Mouse (Mus musculus) intestine, embryonic 16.5 days (tissue): Measurements from ENCODE around the gene Crybg2. TPM values are rescaled to one million over a fixed set of nuclear protein-coding genes. Genes with fewer than 3 reads are reported as not detected.

Source experiments
- ATAC-seq: fragments of 200-750 bp; cut with Nextera tagmentation; 2 replicates; pipeline ENCODE4 v1.8.0; 2017; ENCODE audit warnings: moderate TSS enrichment, moderate library complexity
- H3K27ac ChIP-seq: fragments of 300-500 bp; sonication (generic); 2 replicates; pipeline ENCODE4 v1.5.1; 2014; ENCODE audit warnings: mild to moderate bottlenecking, low read length
- H3K27me3 ChIP-seq: fragments of 300-500 bp; sonication (generic); replicated peaks from 2 replicates; pipeline ENCODE4 v1.6.1; 2014; ENCODE audit warnings: low read length, control low read depth, mixed read lengths; ENCODE audit not compliant: control insufficient read depth, insufficient read depth
- H3K36me3 ChIP-seq: fragments of 300-500 bp; sonication (generic); 2 replicates; pipeline ENCODE4 v1.6.1; 2014; ENCODE audit warnings: low read length, control low read depth; ENCODE audit not compliant: control insufficient read depth, insufficient read depth
- H3K4me1 ChIP-seq: fragments of 300-500 bp; sonication (generic); 2 replicates; pipeline ENCODE4 v1.6.1; 2014; ENCODE audit warnings: low read length, control low read depth, mixed read lengths; ENCODE audit not compliant: control insufficient read depth, insufficient read depth
- H3K4me2 ChIP-seq: fragments of 300-500 bp; sonication (generic); 2 replicates; pipeline ENCODE4 v1.6.1; 2014; ENCODE audit warnings: low read depth, low read length, control low read depth
- H3K4me3 ChIP-seq: fragments of 300-500 bp; sonication (generic); 2 replicates; pipeline ENCODE4 v1.5.1; 2014; ENCODE audit warnings: mild to moderate bottlenecking, low read length
- H3K9ac ChIP-seq: fragments of 300-500 bp; sonication (generic); 2 replicates; pipeline ENCODE4 v1.6.1; 2014; ENCODE audit warnings: low read depth, low read length
- H3K9me3 ChIP-seq: fragments of 300-500 bp; sonication (generic); 2 replicates; pipeline ENCODE4 v1.6.1; 2016; ENCODE audit warnings: low read length, control low read depth; ENCODE audit not compliant: control insufficient read depth
- WGBS: fragments of 180-500 bp; shearing (Covaris S2); extraction: QIAGEN DNeasy Blood & Tissue Kit; methylation state at CpG from one replicate; pipeline ENCODE4 v1.1.7; 2014; 5-methylcytosine and 5-hydroxymethylcytosine counted together
- polyA plus RNA-seq: library from polyadenylated mRNA; unstranded; fragments of >200 nt; fragmentation: Nextera tagmentation; extraction: Ambion mirVana; gene quantifications from 2 replicates; pipeline ENCODE4 v1.2.1, GENCODE M21; 2015

The Crybg2 gene
- polyA plus RNA-seq, 1 experiment from 2014 or later, result 22.9 TPM

DNA sequence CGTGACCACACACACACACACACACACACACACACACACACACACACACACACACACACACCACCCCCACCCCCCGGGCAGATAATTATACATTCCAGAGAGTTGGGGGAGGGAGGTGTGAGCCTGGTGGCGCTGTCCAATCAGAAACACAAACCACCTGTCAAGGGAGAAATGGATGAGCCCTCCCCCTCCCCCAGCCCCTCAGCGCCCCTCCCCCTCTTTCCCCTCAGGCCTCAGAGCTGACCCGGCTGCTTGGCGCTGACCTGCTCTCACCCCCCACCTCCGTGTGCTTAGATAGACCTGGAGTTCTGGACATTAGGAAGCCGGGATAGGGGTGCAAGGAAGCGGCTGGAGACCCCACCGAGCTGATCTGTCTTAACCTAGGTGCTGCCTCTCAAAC lies 41.4 kb upstream of the Crybg2 start:
- Histone ChIP-seq H3K4me1 (peaks cover 12% of the 10 kb centered on the region), H3K9me3 (no peaks in the 10 kb centered on the region), H3K4me3 (no peak overlapping the region), H3K9ac (no peak overlapping the region), H3K27me3 (peaks cover 35% of the 10 kb centered on the region), H3K27ac (no peak overlapping the region), H3K36me3 (no peaks in the 10 kb centered on the region), H3K4me2 (no peak overlapping the region)
- no peak for ATAC-seq
- 0% methylated on average over 9 of the region's 10 CpGs for WGBS

DNA sequence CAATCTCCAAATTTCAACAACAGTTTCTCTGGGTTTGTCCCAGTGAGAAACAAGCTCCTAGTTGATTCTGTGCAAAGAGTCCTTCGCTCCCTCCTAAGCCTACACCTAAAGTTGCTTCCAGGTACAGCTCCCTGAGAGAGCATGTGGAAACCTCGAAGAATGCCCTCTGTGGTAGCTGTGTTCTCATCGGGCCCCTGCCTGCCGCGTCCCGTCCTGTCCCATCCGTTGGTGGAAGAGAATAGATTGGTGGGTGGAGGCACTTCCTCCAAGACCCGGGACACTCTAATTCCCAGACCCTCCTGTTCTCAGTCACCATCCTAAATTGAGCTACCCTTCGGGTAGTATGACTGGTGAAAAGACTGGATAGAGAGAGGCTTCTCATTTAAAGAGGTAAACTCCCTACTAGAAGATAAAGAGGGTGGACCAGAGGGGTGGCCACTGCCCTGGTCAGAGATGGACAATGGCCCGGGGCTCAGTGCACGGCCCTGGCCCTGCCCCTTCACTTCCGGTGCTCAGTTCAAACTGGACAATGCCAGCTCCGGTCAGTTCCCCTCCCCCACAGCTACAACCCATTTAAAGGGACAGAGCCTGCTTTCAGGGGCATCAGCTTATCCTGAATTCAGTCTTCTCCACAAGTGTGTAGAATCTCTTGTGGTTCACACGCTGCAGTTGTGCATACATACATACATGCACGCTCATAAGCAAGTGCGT lies 40.8 kb upstream of the Crybg2 start:
- H3K27me3 ChIP-seq, result peaks cover 35% of the 10 kb centered on the region
- no peak overlapping the region for H3K4me2 ChIP-seq
- WGBS, result 2% methylated on average over 16 of the region's 16 CpGs
- H3K27ac ChIP-seq, result no peak overlapping the region
- H3K9me3 ChIP-seq, result no peaks in the 10 kb centered on the region
- H3K4me1 ChIP-seq, result peaks cover 12% of the 10 kb centered on the region
- H3K4me3 ChIP-seq, result no peak overlapping the region
- H3K9ac ChIP-seq, result no peak overlapping the region
- H3K36me3 ChIP-seq, result no peaks in the 10 kb centered on the region
- no peak for ATAC-seq

DNA sequence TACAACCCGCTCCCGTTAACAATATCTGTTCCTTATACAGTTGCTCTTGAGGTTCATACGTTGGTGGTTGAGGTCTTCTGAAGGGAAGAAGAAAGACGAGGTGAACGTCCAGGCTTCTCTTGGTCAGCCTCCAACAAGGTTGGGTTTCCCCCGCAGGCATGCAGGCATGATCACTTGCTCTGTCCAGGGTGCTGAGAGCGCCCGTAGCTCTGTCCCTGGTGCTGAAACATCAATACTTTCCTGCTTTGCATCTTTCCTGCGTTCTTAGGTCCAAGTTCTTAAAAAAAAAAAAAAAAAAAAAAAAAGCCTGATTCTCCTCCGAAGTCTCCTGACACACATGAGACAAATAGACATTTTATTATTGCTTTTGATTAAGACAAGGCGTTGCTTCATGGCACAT lies 40.0 kb upstream of the Crybg2 start:
- Histone ChIP-seq H3K4me3 (no peak overlapping the region), H3K27ac (no peak overlapping the region), H3K27me3 (peaks cover 35% of the 10 kb centered on the region), H3K4me2 (no peak overlapping the region), H3K36me3 (no peaks in the 10 kb centered on the region), H3K9ac (no peak overlapping the region), H3K9me3 (no peaks in the 10 kb centered on the region), H3K4me1 (peaks cover 12% of the 10 kb centered on the region)
- 3% methylated on average over 11 of the region's 11 CpGs for WGBS
- ATAC-seq, result no peak

DNA sequence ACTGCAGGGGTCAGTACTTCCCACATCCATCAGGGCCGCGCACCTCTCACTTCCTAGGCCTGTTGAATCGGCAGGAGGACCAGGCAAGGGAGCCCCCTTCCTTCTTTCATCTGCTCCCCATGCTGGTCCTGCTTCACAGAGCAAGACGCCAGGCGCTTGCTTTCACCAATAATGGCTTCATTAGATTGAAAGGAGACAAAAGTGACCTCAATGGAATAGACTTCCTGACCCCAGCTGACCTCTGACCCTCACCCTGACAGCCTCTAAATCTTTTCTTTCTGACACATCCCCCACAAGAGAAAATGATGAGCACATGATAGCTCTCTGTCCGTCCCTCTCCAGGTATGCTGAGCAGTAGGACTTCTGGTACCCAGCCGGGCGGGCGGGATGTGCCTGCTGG lies 34.8 kb upstream of the Crybg2 start:
- H3K4me1 ChIP-seq, result no peaks in the 10 kb centered on the region
- no peak overlapping the region for H3K9ac ChIP-seq
- no peaks in the 10 kb centered on the region for H3K27me3 ChIP-seq
- no peak overlapping the region for H3K4me2 ChIP-seq
- H3K4me3 ChIP-seq, result no peak overlapping the region
- H3K36me3 ChIP-seq, result no peaks in the 10 kb centered on the region
- no peak overlapping the region for H3K27ac ChIP-seq
- H3K9me3 ChIP-seq, result no peaks in the 10 kb centered on the region
- 58% methylated on average over 9 of the region's 9 CpGs for WGBS
- ATAC-seq, result no peak

DNA sequence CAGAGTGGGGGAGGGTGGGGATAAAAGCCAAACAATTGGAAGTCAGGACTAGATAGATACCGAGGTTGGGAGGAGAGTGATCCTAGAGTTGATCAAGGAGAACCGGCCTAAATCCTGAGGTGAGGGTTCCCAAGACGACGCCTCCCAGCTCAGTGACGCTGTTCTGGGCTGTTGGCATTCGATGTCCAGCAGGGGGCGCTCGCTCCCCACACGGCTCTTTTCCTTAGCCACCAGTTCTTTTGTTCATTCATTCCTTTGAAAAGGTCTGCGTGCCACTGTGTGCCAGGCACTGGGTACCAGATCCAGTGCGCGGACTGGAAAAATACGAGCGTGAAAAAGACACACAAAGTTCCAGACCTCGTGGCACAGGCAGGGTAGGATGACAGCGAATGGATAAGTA lies 24.7 kb upstream of the Crybg2 start:
- Histone ChIP-seq H3K4me2 (no peak overlapping the region), H3K4me1 (no peaks in the 10 kb centered on the region), H3K27me3 (no peaks in the 10 kb centered on the region), H3K36me3 (no peaks in the 10 kb centered on the region), H3K4me3 (no peak overlapping the region), H3K27ac (no peak overlapping the region), H3K9me3 (no peaks in the 10 kb centered on the region), H3K9ac (no peak overlapping the region)
- WGBS, result 5% methylated on average over 16 of the region's 16 CpGs
- ATAC-seq, result peak; percentile 60

DNA sequence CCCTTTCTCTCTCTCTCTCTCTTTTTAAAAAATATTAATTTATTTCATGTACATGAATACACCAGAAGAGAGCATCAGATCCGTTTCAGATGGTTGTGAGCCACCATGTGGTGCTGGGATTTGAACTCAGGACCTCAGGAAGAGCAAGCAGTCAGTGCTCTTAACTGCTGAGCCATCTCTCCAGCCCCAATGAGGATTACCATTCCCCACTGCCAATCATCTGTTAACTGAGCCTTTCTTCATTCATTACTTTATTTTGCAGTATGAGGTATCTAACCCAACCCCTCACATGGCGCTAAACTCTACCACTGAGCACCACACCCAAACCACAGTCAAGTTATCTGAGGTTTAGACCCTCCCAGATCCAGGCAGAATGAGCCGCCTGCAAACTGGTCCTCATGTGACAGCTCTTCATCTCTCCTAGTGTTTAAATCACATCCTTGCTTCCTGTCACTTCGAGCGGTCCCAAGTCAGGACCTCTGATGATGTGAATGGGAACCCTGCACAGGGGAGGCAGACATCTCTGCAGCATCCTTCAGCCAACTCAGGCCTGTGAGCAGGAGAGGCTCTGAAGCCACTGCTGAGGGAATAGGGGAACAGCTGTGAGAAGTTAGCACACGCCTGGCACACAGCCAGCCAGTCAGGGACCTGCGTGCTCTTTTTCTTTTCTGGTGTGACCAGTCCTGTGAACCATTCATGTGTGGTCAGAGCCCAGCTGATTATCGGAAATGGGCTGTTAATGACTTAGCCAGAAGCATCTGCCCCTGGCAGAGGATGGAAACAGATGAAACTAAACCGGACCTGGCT lies 19.1 kb upstream of the Crybg2 start:
- no peak overlapping the region for H3K9ac ChIP-seq
- no peaks in the 10 kb centered on the region for H3K36me3 ChIP-seq
- no peak overlapping the region for H3K4me3 ChIP-seq
- WGBS, result 40% methylated on average over 9 of the region's 9 CpGs
- 0 out of 2 replicates have a peak, but pooled peaks cover 3% of the 10 kb centered on the region for H3K4me1 ChIP-seq
- 0 out of 2 replicates have a peak, but pooled peaks have one; percentile 36 for ATAC-seq
- H3K27ac ChIP-seq, result no peak overlapping the region
- H3K27me3 ChIP-seq, result no peaks in the 10 kb centered on the region
- no peak overlapping the region for H3K4me2 ChIP-seq
- H3K9me3 ChIP-seq, result no peaks in the 10 kb centered on the region

DNA sequence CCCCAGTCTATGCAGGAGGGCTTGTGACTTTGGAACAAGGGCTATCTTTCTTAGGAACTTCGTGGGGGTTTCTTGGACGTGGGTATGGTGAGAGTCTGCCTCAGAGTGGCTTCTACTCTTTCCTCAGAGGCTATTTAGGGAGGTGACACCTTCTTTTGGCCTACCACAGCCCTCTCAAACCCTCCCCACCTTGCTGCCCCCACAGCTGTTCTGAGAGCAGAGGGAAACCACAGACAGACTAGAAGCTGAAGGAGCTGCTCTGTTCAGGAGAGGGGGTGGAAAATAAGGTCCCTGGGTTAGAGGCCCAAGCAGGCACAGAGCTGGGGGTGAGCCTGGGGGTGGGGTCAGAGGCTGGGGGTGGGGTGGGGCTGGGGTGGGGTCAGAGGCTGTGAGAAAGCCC lies 17.6 kb upstream of the Crybg2 start:
- Histone ChIP-seq H3K4me3 (no peak overlapping the region), H3K9me3 (no peaks in the 10 kb centered on the region), H3K36me3 (no peaks in the 10 kb centered on the region), H3K27me3 (no peaks in the 10 kb centered on the region), H3K4me1 (0 out of 2 replicates have a peak, but pooled peaks cover 3% of the 10 kb centered on the region), H3K27ac (no peak overlapping the region), H3K9ac (no peak overlapping the region), H3K4me2 (no peak overlapping the region)
- no peak for ATAC-seq
- 64% methylated on average over 2 of the region's 2 CpGs for WGBS

DNA sequence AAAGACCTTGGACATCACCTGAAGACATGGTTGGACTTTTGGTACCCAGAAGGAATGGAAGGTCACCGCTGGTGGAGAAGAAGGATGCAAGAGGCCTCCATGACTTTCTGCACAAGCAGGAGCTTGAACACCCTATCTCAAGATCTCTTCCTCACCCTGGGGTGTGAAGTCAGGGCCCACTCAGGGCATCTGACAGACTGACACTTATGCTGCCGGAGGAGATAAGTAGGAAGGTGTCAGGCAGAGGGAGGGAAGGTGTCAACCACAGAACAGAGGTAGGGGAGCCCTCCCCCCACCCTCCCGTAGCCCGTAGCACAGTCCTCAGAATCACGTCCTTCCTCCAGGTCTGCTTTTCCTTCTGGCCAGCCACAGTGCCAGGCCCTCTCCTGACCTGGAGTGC lies 13.0 kb upstream of the Crybg2 start:
- peaks cover 2% of the 10 kb centered on the region for H3K4me1 ChIP-seq
- no peak for ATAC-seq
- 65% methylated on average over 5 of the region's 5 CpGs for WGBS
- H3K4me3 ChIP-seq, result no peak overlapping the region
- H3K9me3 ChIP-seq, result no peaks in the 10 kb centered on the region
- no peak overlapping the region for H3K4me2 ChIP-seq
- no peaks in the 10 kb centered on the region for H3K27me3 ChIP-seq
- no peak overlapping the region for H3K27ac ChIP-seq
- H3K36me3 ChIP-seq, result no peaks in the 10 kb centered on the region
- no peak overlapping the region for H3K9ac ChIP-seq

DNA sequence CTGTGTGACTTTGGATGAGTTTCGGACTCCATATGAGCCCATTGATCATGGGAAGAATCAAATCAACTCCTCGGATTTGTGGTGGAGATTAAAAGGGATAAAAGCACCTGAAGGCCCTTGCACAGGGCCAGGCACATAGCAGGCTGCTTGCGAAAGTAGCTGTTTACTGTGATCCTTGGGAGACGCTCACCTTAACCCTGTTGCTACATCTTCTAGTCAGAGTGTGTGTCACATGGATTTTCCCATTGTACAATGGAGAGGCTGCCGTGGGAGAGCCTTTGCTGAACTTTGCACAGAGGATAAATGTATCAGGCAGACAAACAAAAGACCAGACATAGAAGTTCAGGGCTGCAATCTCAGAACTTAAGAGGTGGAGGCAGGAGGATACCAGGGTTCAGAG lies 8.7 kb upstream of the Crybg2 start:
- Histone ChIP-seq H3K4me1 (peaks cover 6% of the 10 kb centered on the region), H3K4me2 (no peak overlapping the region), H3K27ac (no peak overlapping the region), H3K9me3 (no peaks in the 10 kb centered on the region), H3K27me3 (no peaks in the 10 kb centered on the region), H3K9ac (no peak overlapping the region), H3K36me3 (no peaks in the 10 kb centered on the region), H3K4me3 (no peak overlapping the region)
- no peak for ATAC-seq
- WGBS, result 75% methylated on average over 5 of the region's 5 CpGs
